Mouse (Mus musculus) myocyte (in vitro differentiated cells): ENCODE measurements around the gene Lekr1. TPM values are rescaled to one million over a fixed set of nuclear protein-coding genes. Genes with fewer than 3 reads are reported as not detected.

Experiments
- H3K27me3 ChIP-seq: one replicate; pipeline ENCODE4 v1.6.1; 2011; ENCODE audit not compliant: control insufficient read depth, insufficient read depth, insufficient read length
- H3K36me3 ChIP-seq: one replicate; pipeline ENCODE4 v1.6.1; 2011; ENCODE audit not compliant: control insufficient read depth, insufficient read depth
- H3K4me2 ChIP-seq: one replicate; pipeline ENCODE4 v1.6.1; 2011; ENCODE audit warnings: low read depth, control low read depth
- H3K4me3 ChIP-seq: one replicate; pipeline ENCODE4 v1.5.1; 2011; ENCODE audit warnings: mild to moderate bottlenecking, control low read depth, moderate library complexity
- H3K79me2 ChIP-seq: one replicate; pipeline ENCODE4 v1.6.1; 2011; ENCODE audit not compliant: control insufficient read depth, insufficient read depth
- H3ac ChIP-seq: one replicate; pipeline ENCODE4 v1.6.1; 2011; ENCODE audit not compliant: control insufficient read depth, insufficient read length
- CEBPB ChIP-seq: IDR thresholded peaks from 2 replicates; pipeline ENCODE4 v1.6.1; 2011; ENCODE audit warnings: mild to moderate bottlenecking, moderate library complexity; ENCODE audit not compliant: poor library complexity, insufficient read depth, severe bottlenecking
- E2F4 ChIP-seq: IDR thresholded peaks from one replicate; pipeline ENCODE4 v1.6.1; 2011; ENCODE audit warnings: mild to moderate bottlenecking, control low read depth, moderate library complexity; ENCODE audit not compliant: insufficient read depth
- MAX ChIP-seq: IDR thresholded peaks from one replicate; pipeline ENCODE4 v1.6.1; 2011; ENCODE audit warnings: low read depth, mild to moderate bottlenecking, control low read depth
- MYOD1 ChIP-seq, 3 experiments: IDR thresholded peaks; one replicate each; pipeline ENCODE4 v1.6.1; 2011; ENCODE audit warnings: control low read depth in 2 of 3, low read depth in 2 of 3, mild to moderate bottlenecking in 2 of 3, moderate library complexity in 1 of 3; ENCODE audit not compliant: insufficient read length in 2 of 3, control insufficient read depth in 1 of 3
- MYOG ChIP-seq, 3 experiments: IDR thresholded peaks; one replicate each; pipeline ENCODE4 v1.6.1; 2011; ENCODE audit warnings: control low read depth in 2 of 3, low read depth in 2 of 3, mild to moderate bottlenecking in 2 of 3; ENCODE audit not compliant: insufficient read length in 2 of 3, control insufficient read depth in 1 of 3, insufficient read depth in 1 of 3
- POLR2A ChIP-seq: IDR thresholded peaks from one replicate; pipeline ENCODE4 v1.6.1; 2011; ENCODE audit warnings: low read depth, mild to moderate bottlenecking, control low read depth, moderate library complexity; ENCODE audit not compliant: insufficient read length
- POLR2AphosphoS2 ChIP-seq: IDR thresholded peaks from one replicate; pipeline ENCODE4 v1.6.1; 2011; ENCODE audit warnings: low read depth, control low read depth; ENCODE audit not compliant: insufficient read length
- REST ChIP-seq: IDR thresholded peaks from one replicate; pipeline ENCODE4 v1.6.1; 2011; ENCODE audit warnings: mild to moderate bottlenecking, control low read depth, moderate library complexity; ENCODE audit not compliant: insufficient read depth, insufficient read length
- SRF ChIP-seq: IDR thresholded peaks from one replicate; pipeline ENCODE4 v1.6.1; 2011; ENCODE audit warnings: low read depth; ENCODE audit not compliant: control insufficient read depth, insufficient read length
- TCF12 ChIP-seq: IDR thresholded peaks from one replicate; pipeline ENCODE4 v1.6.1; 2011; ENCODE audit warnings: mild to moderate bottlenecking, control low read depth; ENCODE audit not compliant: poor library complexity, insufficient read depth, severe bottlenecking
- TCF3 ChIP-seq: IDR thresholded peaks from one replicate; pipeline ENCODE4 v1.6.1; 2011; ENCODE audit warnings: low read depth, control low read depth; ENCODE audit not compliant: insufficient read length
- USF1 ChIP-seq: IDR thresholded peaks from one replicate; pipeline ENCODE4 v1.6.1; 2011; ENCODE audit warnings: low read depth, mild to moderate bottlenecking, control low read depth, moderate library complexity
- polyA plus RNA-seq: library from polyadenylated mRNA; unstranded; fragments of >200 nt; fragmentation: generic; extraction: Trizol; gene quantifications from one replicate; pipeline ENCODE4 v1.2.1, GENCODE M21; 2012; ENCODE audit warnings: missing spikeins

The Lekr1 gene
- polyA plus RNA-seq, 1 experiment, result 0.65 TPM

DNA sequence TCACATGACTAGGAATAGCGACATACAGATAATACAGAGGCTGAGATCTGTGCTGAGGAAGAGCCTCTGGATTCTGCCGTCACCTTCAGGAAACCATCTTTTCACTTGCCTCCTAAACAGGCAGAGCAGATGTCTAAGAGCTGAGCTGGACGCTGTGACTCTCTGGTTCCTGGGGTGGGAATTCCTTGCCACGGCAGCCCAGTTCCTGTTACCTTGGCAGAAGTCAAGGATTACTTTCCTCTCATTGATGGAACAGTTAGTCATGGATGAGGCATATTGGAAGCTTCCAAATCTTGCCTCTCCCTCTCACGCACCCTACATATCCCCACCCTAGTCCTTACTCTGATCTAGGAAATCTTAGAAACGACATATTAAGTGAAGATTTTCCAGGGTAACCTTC is 203.7 kb downstream of the Lekr1 start:
- no peaks in the 10 kb centered on the region for H3K36me3 ChIP-seq
- H3ac ChIP-seq, result no peak overlapping the region
- H3K4me3 ChIP-seq, result no peak overlapping the region
- H3K27me3 ChIP-seq, result no peaks in the 10 kb centered on the region
- H3K4me2 ChIP-seq, result no peak overlapping the region
- no peaks in the 10 kb centered on the region for H3K79me2 ChIP-seq
- TF ChIP-seq E2F4 (no peak), POLR2A (no peak), CEBPB (no peak), USF1 (no peak), MYOG (IDR thresholded peaks at IDR 0.05; ENCODE audit: control insufficient read depth in 1 of 3, insufficient read depth in 1 of 3, insufficient read length in 2 of 3, low read depth in 2 of 3) (no peak), REST (no peak), MAX (no peak), TCF12 (no peak), SRF (no peak), POLR2AphosphoS2 (no peak), MYOD1 (IDR thresholded peaks at IDR 0.05; ENCODE audit: control insufficient read depth in 1 of 3, insufficient read length in 2 of 3, low read depth in 2 of 3) (no peak), TCF3 (no peak)

DNA sequence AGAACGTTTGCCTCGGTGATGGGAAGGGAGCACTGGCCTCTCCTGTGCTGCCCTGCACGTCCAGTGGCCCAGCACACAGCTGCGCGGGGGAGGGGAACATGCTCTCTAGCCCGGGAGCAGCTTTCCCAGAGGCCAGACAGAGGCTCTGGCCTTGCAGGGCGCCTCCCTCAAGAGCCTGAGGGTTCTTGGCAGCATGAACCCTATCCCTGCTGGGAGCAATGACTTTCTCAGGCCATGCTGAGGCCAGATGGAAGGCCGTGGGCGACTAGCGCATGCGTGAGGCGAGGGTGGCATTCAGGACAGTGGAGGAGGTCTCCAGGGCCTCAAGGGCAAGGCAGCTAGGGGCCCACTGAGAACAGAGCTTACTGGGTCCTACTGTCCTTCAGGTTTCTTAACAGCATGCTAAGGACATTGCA is 205.2 kb downstream of the Lekr1 start:
- Histone ChIP-seq H3K36me3 (no peaks in the 10 kb centered on the region), H3ac (no peak overlapping the region), H3K27me3 (no peaks in the 10 kb centered on the region), H3K79me2 (no peaks in the 10 kb centered on the region), H3K4me3 (no peak overlapping the region), H3K4me2 (peak overlapping the region; percentile 4)
- TF ChIP-seq REST (no peak), POLR2AphosphoS2 (no peak), TCF3 (no peak), POLR2A (no peak), MAX (no peak), E2F4 (no peak), MYOD1 (IDR thresholded peaks at IDR 0.05; ENCODE audit: control insufficient read depth in 1 of 3, insufficient read length in 2 of 3, low read depth in 2 of 3) (peak in 2 of 3 experiments; percentile 73 to 86), MYOG (IDR thresholded peaks at IDR 0.05; ENCODE audit: control insufficient read depth in 1 of 3, insufficient read depth in 1 of 3, insufficient read length in 2 of 3, low read depth in 2 of 3) (peak in 2 of 3 experiments; percentile 66 to 76), SRF (no peak)

DNA sequence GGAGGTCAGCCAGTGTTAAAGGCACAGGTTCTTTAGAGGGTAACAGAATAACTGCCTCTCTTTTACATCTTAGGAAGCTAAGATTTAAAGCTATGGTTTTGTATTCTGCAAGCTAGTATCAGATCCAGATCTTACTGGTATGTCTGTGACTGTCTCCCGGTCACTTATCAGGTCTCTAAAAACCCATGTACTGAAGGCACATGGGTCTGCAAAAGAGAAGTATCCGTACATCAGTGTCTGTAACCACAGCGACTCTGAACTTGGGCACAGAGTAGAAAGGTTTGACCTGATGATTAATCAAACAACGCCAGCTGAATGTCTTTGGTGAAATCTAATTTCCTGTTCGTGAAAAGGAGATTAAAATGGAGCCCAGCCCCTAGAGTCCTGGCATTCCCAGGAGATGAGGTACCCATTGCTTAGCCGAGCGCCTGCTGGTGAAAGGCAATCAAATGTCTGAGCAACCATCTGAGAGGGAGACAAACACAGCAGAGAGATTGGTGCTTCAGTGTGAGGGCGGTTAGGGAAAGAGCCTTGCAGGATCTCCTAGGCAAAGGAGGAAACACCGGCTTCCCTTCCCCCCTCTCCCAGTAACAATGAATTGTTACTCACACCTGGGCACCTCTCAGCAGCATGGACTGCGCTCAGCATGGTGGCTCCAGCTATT is 205.7 kb downstream of the Lekr1 start:
- TF ChIP-seq MYOG (IDR thresholded peaks at IDR 0.05; ENCODE audit: control insufficient read depth in 1 of 3, insufficient read depth in 1 of 3, insufficient read length in 2 of 3, low read depth in 2 of 3) (no peak), E2F4 (no peak), POLR2A (no peak), USF1 (no peak), MYOD1 (IDR thresholded peaks at IDR 0.05; ENCODE audit: control insufficient read depth in 1 of 3, insufficient read length in 2 of 3, low read depth in 2 of 3) (no peak)
- no peak overlapping the region for H3K4me3 ChIP-seq
- H3ac ChIP-seq, result no peak overlapping the region
- H3K36me3 ChIP-seq, result no peaks in the 10 kb centered on the region
- H3K27me3 ChIP-seq, result no peaks in the 10 kb centered on the region
- H3K79me2 ChIP-seq, result no peaks in the 10 kb centered on the region
- H3K4me2 ChIP-seq, result peak overlapping the region; percentile 4

DNA sequence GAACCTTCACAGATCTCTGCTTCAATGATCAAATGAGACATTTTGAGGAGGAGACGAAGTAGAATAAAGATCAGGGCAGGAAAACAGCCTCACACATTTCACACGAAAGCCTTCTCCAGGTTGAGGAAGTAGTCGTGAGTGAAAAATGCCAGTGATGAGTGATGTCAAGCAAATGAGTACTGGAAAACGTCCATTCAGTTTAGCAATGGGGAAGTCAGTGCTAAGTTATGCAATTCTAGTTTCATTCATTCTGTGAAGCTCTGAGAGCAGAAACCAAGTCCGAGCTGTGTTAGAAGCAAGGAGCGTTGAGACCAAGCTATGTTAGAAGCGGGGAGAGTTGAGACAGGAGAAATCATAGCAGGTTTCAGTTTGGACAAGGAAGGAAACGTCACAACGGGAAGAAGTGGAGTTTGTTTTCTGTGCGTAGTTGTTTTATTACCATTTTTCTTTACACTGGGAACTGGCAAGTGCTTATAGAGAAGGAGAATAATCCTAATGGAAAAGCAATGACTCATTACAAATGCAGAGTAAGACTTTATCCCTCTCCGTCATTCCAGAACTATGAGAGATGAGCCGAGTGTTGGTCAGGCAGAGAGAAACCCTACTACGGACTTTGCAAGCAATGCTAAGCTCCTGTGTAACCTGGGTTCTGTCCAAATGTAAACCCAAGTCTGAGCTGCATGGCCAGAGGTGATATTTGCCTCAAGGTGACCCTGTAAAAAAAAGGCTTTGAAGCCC is 207.2 kb downstream of the Lekr1 start:
- Histone ChIP-seq H3K27me3 (no peaks in the 10 kb centered on the region), H3K4me3 (no peak overlapping the region), H3K4me2 (peak overlapping the region; percentile 64), H3K36me3 (no peaks in the 10 kb centered on the region), H3K79me2 (no peaks in the 10 kb centered on the region), H3ac (no peak overlapping the region)
- TF ChIP-seq TCF3 (no peak), E2F4 (no peak), CEBPB (0 out of 2 replicates have a peak, but pooled peaks have one; percentile 6), POLR2A (no peak)

Other genes with a start within 250 kb of the Lekr1 start
- gene Tiparp, start 137.8 kb upstream of the Lekr1 start, polyA plus RNA-seq, result 5.2 TPM